Mouse (Mus musculus): ENCODE measurements around the gene Atp10a. TPM values are rescaled to one million over a fixed set of nuclear protein-coding genes. Genes with fewer than 3 reads are reported as not detected.

Gene Atp10a
- polyA plus RNA-seq, 1 experiment = 1.9 TPM

DNA sequence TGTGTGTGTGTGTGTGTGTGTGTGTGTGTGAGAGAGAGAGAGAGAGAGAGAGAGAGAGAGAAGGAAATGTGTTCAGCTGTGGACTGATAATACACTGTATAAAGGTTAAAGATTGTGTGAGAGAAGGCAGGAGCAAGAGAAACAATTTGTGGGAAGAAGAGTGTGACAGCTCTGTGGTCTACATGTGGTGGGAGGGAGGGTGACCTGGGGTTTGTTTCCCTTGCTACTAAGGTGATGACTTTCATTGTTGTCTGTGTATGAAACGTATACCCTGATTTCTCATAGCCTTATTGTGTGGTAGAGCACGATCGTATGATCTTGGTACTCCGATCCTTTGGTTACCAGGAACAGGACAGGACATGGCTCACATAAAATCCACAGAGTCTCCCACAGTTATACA is 45.3 kb downstream of the Atp10a start:
- Histone ChIP-seq H3K27me3 (ENCODE audit: control insufficient read depth, insufficient read depth, low read length) (no peaks in the 10 kb centered on the region), H3K36me3 (ENCODE audit: control insufficient read depth, insufficient read depth, low read length) (no peaks in the 10 kb centered on the region), H3K27ac (ENCODE audit: insufficient read depth, low read depth, low read length) (no peak overlapping the region), H3K4me3 (ENCODE audit: low read depth, low read length) (no peak overlapping the region), H3K4me1 (ENCODE audit: control insufficient read depth, insufficient read depth, insufficient read length, low read length) (no peaks in the 10 kb centered on the region)
- 85% methylated on average over 4 of the region's 4 CpGs for WGBS
- TF ChIP-seq CTCF (IDR thresholded peaks at IDR 0.05; ENCODE audit: extremely low read depth, insufficient read length, insufficient replicate concordance, low read depth, low read length) = no peak
- TF ChIP-seq POLR2A (IDR thresholded peaks at IDR 0.05; ENCODE audit: low read depth, low read length) = no peak

DNA sequence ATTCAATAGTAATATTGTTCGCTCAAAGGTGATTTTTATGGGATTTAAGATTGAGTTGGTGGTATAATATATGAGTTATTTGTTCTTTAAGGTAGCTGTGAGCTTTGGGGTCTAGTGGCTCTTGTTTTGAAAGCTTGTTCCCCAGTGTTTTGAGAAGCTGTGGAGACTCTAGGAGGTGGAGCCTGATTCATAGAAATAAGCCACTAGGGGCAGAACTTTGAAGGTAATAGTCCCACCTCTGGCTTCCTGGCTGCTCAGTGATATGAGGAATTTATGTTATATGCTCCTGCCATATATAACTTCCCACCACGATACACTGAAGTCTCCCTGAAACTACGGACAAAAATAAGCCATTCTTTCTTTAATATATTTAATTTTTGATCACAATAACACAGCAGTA is 49.2 kb downstream of the Atp10a start:
- no peak for TF ChIP-seq POLR2A (IDR thresholded peaks at IDR 0.05; ENCODE audit: low read depth, low read length)
- TF ChIP-seq CTCF (IDR thresholded peaks at IDR 0.05; ENCODE audit: extremely low read depth, insufficient read length, insufficient replicate concordance, low read depth, low read length) = no peak
- Histone ChIP-seq H3K4me1 (ENCODE audit: control insufficient read depth, insufficient read depth, insufficient read length, low read length) (no peaks in the 10 kb centered on the region), H3K36me3 (ENCODE audit: control insufficient read depth, insufficient read depth, low read length) (no peaks in the 10 kb centered on the region), H3K27ac (ENCODE audit: insufficient read depth, low read depth, low read length) (no peak overlapping the region), H3K27me3 (ENCODE audit: control insufficient read depth, insufficient read depth, low read length) (no peaks in the 10 kb centered on the region), H3K4me3 (ENCODE audit: low read depth, low read length) (no peak overlapping the region)
- WGBS = 82% methylated on average over 3 of the region's 3 CpGs

DNA sequence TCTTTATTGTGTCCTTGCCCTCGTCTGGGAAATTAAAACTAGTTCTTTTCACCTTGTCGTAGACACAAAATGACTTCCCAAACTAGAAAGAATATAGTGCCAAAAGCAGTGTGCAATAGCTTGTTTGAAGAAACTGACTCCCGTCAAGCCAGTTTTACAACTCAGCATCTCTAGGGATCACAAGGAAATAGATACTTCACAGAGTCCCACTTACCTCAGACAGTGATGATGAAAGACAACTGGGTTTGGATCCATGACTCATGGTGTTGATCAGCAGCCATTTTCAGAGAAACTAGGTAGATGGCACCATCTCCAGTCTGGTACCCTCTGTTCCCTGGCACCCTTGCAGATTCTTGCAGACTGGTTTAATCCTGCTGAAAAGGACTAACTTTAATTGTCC is 53.3 kb downstream of the Atp10a start:
- Histone ChIP-seq H3K4me1 (ENCODE audit: control insufficient read depth, insufficient read depth, insufficient read length, low read length) (no peaks in the 10 kb centered on the region), H3K27me3 (ENCODE audit: control insufficient read depth, insufficient read depth, low read length) (no peaks in the 10 kb centered on the region), H3K4me3 (ENCODE audit: low read depth, low read length) (no peak overlapping the region), H3K27ac (ENCODE audit: insufficient read depth, low read depth, low read length) (no peak overlapping the region), H3K36me3 (ENCODE audit: control insufficient read depth, insufficient read depth, low read length) (no peaks in the 10 kb centered on the region)
- TF ChIP-seq CTCF (IDR thresholded peaks at IDR 0.05; ENCODE audit: extremely low read depth, insufficient read length, insufficient replicate concordance, low read depth, low read length) (no peak), POLR2A (IDR thresholded peaks at IDR 0.05; ENCODE audit: low read depth, low read length) (no peak)
- whole genome bisulfite sequencing = 67% methylated on average over 3 of the region's 3 CpGs

DNA sequence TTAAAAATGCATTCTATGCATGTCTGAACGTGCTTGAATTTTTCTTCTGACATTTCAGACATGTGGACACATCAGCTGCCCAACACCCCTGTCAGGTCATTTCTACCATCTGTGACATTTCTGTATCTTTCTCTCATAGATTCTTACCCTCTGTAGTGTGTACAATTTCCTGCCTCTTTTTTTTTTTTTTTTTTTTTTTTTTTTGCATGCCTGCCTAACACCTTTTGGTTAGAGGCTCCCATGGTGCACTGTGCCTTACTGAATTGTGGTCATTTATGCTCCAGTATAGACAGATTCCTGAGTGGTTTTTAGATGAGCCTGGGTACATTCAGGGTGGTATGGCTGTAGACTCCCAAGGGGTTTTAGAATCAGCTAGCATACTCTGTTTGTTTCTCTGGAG is 54.3 kb downstream of the Atp10a start:
- H3K27me3 ChIP-seq (ENCODE audit: control insufficient read depth, insufficient read depth, low read length) = no peaks in the 10 kb centered on the region
- TF ChIP-seq CTCF (IDR thresholded peaks at IDR 0.05; ENCODE audit: extremely low read depth, insufficient read length, insufficient replicate concordance, low read depth, low read length) = no peak
- no peak for TF ChIP-seq POLR2A (IDR thresholded peaks at IDR 0.05; ENCODE audit: low read depth, low read length)
- 62% methylated on average over 1 of the region's 1 CpGs for WGBS
- no peaks in the 10 kb centered on the region for H3K36me3 ChIP-seq (ENCODE audit: control insufficient read depth, insufficient read depth, low read length)
- H3K27ac ChIP-seq (ENCODE audit: insufficient read depth, low read depth, low read length) = no peak overlapping the region
- H3K4me1 ChIP-seq (ENCODE audit: control insufficient read depth, insufficient read depth, insufficient read length, low read length) = no peaks in the 10 kb centered on the region
- no peak overlapping the region for H3K4me3 ChIP-seq (ENCODE audit: low read depth, low read length)

DNA sequence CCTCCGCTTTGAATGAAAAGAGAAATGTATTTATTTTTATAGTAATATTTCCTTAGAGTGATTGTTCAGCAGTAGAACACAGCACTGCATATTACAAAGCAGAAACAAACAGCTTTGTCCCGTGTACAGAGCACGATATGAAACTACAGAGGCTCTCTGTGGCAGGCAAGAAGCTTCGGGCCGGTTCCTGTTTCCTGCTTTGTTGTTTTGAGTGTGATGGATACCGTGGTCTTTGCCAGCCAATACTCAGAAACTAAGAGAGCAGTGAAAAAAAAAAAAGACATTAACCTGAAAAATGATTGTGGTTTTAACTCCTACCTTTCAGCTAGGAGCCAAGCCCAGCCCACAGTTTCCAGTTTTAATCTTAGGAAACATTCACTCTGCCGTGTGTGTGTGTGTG is 55.8 kb downstream of the Atp10a start:
- no peak overlapping the region for H3K27ac ChIP-seq (ENCODE audit: insufficient read depth, low read depth, low read length)
- no peaks in the 10 kb centered on the region for H3K36me3 ChIP-seq (ENCODE audit: control insufficient read depth, insufficient read depth, low read length)
- WGBS = 77% methylated on average over 7 of the region's 7 CpGs
- H3K27me3 ChIP-seq (ENCODE audit: control insufficient read depth, insufficient read depth, low read length) = no peaks in the 10 kb centered on the region
- H3K4me1 ChIP-seq (ENCODE audit: control insufficient read depth, insufficient read depth, insufficient read length, low read length) = no peaks in the 10 kb centered on the region
- no peak overlapping the region for H3K4me3 ChIP-seq (ENCODE audit: low read depth, low read length)
- no peak for TF ChIP-seq POLR2A (IDR thresholded peaks at IDR 0.05; ENCODE audit: low read depth, low read length)
- TF ChIP-seq CTCF (IDR thresholded peaks at IDR 0.05; ENCODE audit: extremely low read depth, insufficient read length, insufficient replicate concordance, low read depth, low read length) = no peak

DNA sequence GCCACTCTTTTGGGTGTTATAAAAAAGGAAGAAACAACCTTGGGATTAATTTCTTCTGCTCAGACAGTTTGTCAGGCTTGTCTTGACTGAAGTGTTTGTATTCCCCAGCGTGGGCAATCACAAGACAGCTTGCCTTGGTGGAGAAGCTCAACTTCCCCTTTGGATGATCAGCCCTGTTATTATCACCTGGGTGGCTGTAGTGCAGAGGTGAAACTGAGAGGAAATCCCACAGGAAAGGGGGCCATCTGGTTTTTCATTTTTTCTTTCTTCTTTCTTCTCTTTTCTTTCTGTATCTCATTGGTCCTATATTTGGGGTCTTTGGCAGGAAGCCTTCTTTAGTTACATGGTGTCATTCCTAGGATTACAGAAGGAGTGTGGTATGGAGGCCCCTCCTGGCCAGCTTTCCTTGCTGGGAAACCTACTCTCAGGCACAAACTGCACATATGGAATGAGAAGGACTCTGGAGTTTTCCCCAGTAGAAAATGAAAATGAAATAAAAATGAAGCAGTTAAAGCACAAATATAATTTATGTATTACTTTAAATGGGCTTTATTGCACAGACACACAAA is 59.7 kb downstream of the Atp10a start:
- Histone ChIP-seq H3K4me1 (ENCODE audit: control insufficient read depth, insufficient read depth, insufficient read length, low read length) (no peaks in the 10 kb centered on the region), H3K4me3 (ENCODE audit: low read depth, low read length) (no peak overlapping the region), H3K27me3 (ENCODE audit: control insufficient read depth, insufficient read depth, low read length) (no peaks in the 10 kb centered on the region), H3K36me3 (ENCODE audit: control insufficient read depth, insufficient read depth, low read length) (no peaks in the 10 kb centered on the region), H3K27ac (ENCODE audit: insufficient read depth, low read depth, low read length) (no peak overlapping the region)
- WGBS = 54% methylated on average over 1 of the region's 1 CpGs
- TF ChIP-seq CTCF (IDR thresholded peaks at IDR 0.05; ENCODE audit: extremely low read depth, insufficient read length, insufficient replicate concordance, low read depth, low read length) (no peak), POLR2A (IDR thresholded peaks at IDR 0.05; ENCODE audit: low read depth, low read length) (no peak)

DNA sequence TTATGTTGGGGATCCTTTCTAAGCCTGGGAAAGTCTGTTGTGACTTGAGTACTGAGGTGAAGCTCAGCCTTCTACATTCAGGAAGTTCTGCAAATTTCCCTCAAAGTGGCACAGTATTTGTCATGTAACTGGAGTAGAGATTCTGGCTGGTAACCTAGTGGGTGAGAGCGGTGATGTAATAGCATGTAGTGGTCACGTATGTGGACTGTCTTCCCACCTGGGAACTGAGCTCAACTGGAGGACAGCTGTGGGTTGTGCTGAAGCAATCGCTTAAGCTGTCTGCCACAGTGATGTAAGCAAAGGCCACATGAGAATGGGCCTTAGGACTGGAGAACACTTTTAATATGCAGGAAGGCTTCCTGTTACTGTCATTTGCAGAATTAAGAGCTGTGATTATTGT is 60.7 kb downstream of the Atp10a start:
- TF ChIP-seq CTCF (IDR thresholded peaks at IDR 0.05; ENCODE audit: extremely low read depth, insufficient read length, insufficient replicate concordance, low read depth, low read length) = no peak
- no peaks in the 10 kb centered on the region for H3K4me1 ChIP-seq (ENCODE audit: control insufficient read depth, insufficient read depth, insufficient read length, low read length)
- no peaks in the 10 kb centered on the region for H3K27me3 ChIP-seq (ENCODE audit: control insufficient read depth, insufficient read depth, low read length)
- H3K27ac ChIP-seq (ENCODE audit: insufficient read depth, low read depth, low read length) = no peak overlapping the region
- no peaks in the 10 kb centered on the region for H3K36me3 ChIP-seq (ENCODE audit: control insufficient read depth, insufficient read depth, low read length)
- 83% methylated on average over 3 of the region's 3 CpGs for WGBS
- no peak overlapping the region for H3K4me3 ChIP-seq (ENCODE audit: low read depth, low read length)

DNA sequence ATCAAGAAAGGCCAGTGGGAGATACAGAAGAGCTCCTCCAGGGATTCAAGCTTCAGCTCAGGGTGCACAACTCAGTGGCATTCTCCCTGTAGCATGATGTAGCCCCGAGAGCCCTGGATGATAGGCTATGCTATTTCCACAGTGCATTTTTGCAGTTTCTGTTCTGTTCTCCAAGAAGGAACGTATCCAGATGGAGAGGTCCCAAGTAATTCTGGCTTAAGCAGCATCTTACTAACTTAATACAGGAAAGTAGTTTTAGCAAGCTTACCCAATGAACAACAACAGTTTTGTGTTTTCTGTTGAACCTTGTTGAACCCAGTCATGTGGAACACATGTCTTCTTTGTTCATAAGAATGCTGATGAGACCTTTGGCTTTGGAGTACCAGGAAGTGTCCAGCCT is 62.6 kb downstream of the Atp10a start:
- Histone ChIP-seq H3K4me3 (ENCODE audit: low read depth, low read length) (no peak overlapping the region), H3K27me3 (ENCODE audit: control insufficient read depth, insufficient read depth, low read length) (no peaks in the 10 kb centered on the region), H3K27ac (ENCODE audit: insufficient read depth, low read depth, low read length) (no peak overlapping the region), H3K4me1 (ENCODE audit: control insufficient read depth, insufficient read depth, insufficient read length, low read length) (no peaks in the 10 kb centered on the region), H3K36me3 (ENCODE audit: control insufficient read depth, insufficient read depth, low read length) (no peaks in the 10 kb centered on the region)
- 76% methylated on average over 2 of the region's 2 CpGs for WGBS
- no peak for TF ChIP-seq CTCF (IDR thresholded peaks at IDR 0.05; ENCODE audit: extremely low read depth, insufficient read length, insufficient replicate concordance, low read depth, low read length)
- no peak for TF ChIP-seq POLR2A (IDR thresholded peaks at IDR 0.05; ENCODE audit: low read depth, low read length)
